Mouse (Mus musculus) heart, embryonic 10.5 days (tissue): ENCODE measurements around the gene Xylt1. TPM values are rescaled to one million over a fixed set of nuclear protein-coding genes. Genes with fewer than 3 reads are reported as not detected.

ENCODE experiments used
- DNase-seq: peaks from one replicate; pipeline ENCODE4 v3.0.0-alpha.2; 2017; ENCODE audit warnings: low spot score
- H3K27ac ChIP-seq: fragments of 300-500 bp; sonication (generic); 2 replicates; pipeline ENCODE4 v1.5.1; 2016; ENCODE audit warnings: mild to moderate bottlenecking
- H3K27me3 ChIP-seq: fragments of 300-500 bp; sonication (generic); 2 replicates; pipeline ENCODE4 v1.6.1; 2016; ENCODE audit warnings: mild to moderate bottlenecking; ENCODE audit not compliant: poor library complexity, insufficient read depth, severe bottlenecking
- H3K36me3 ChIP-seq: fragments of 300-500 bp; sonication (generic); 2 replicates; pipeline ENCODE4 v1.6.1; 2016; ENCODE audit warnings: mild to moderate bottlenecking, moderate library complexity
- H3K4me1 ChIP-seq: fragments of 300-500 bp; sonication (generic); 2 replicates; pipeline ENCODE4 v1.6.1; 2016; ENCODE audit warnings: mild to moderate bottlenecking
- H3K4me3 ChIP-seq: fragments of 300-500 bp; sonication (generic); 2 replicates; pipeline ENCODE4 v1.5.1; 2016; ENCODE audit warnings: mild to moderate bottlenecking, moderate library complexity
- H3K9me3 ChIP-seq: fragments of 300-500 bp; sonication (generic); 2 replicates; pipeline ENCODE4 v1.6.1; 2016; ENCODE audit warnings: mild to moderate bottlenecking, moderate library complexity
- WGBS: fragments of 180-500 bp; shearing (Covaris S2); methylation state at CpG from one replicate; pipeline ENCODE4 v1.1.7; 2016; 5-methylcytosine and 5-hydroxymethylcytosine counted together
- polyA plus RNA-seq: library from polyadenylated mRNA; unstranded; fragments of >200 nt; fragmentation: Nextera tagmentation; extraction: Ambion mirVana; gene quantifications from 2 replicates; pipeline ENCODE4 v1.2.1, GENCODE M21; 2016

Gene Xylt1
- polyA plus RNA-seq, 1 experiment from 2014 or later: 1.8 TPM

DNA sequence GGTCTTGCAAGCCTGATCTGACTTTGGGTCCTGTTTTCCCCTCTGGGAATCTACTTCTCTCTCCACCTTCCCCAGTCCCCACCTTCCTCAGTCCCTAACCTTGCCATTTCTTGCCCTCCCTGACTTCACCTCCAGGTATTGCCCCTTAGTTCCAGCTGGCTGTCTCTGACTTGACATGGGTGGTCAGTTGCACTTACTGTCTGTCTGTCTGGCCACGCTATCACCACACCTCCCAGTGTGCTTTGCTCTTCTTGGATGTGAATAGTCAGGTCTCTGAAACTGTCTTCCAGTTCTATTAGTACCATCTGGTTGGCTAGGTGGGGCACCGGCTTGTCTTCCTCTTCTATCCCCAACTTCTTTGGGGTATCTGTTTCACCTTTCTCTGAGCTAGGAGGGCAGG lies 1.2 kb downstream of the Xylt1 start:
- peak overlapping the region; percentile 92; the same call in 1 of the 2 replicates for H3K27ac ChIP-seq
- H3K4me3 ChIP-seq: peak overlapping the region; percentile 91
- H3K27me3 ChIP-seq: no peaks in the 10 kb centered on the region
- no peak for DNase-seq
- H3K36me3 ChIP-seq: no peaks in the 10 kb centered on the region
- H3K9me3 ChIP-seq: no peaks in the 10 kb centered on the region
- peaks cover 36% of the 10 kb centered on the region for H3K4me1 ChIP-seq
- WGBS: 24% methylated on average over 2 of the region's 2 CpGs

DNA sequence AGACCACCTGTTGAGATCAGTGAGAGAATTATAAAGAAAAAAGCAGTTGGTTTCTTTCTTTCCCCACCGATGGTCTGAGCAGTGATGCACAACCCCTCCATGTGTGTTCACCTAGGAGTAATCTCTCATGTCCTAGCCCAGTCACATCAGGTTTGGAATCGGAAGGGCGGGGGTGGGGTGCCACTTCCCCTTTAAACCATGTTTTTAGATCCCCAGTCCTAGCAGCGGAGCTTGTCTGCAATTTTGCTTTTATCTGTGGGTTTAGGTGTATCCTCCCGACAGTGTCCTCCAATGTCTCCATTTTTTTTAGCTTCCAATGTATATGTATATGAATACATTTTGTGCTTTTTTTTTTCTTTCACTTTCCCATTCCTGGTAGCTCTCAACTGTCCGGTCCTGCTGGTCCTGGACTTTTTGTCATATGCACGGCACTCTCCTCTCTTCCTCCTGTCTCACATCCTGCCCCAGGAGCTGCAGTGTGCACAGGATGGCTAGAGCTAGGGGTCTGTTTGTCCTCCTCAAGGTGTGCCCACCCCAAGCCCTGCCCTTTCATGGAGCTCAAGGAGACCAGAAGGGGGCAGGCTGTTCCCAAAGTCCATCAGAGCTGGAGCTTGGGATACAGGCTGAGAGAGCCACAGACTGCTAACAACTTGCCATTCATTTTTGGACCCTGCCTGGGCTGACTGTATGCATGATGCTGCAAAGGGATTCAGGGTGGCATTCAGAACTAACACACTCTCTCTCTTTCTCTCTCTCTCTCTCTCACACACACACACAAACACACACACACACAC lies 2.6 kb downstream of the Xylt1 start:
- H3K4me1 ChIP-seq: peaks cover 40% of the 10 kb centered on the region
- H3K9me3 ChIP-seq: no peaks in the 10 kb centered on the region
- no peak overlapping the region for H3K4me3 ChIP-seq
- H3K27me3 ChIP-seq: no peaks in the 10 kb centered on the region
- no peaks in the 10 kb centered on the region for H3K36me3 ChIP-seq
- H3K27ac ChIP-seq: no peak overlapping the region
- no peak for DNase-seq
- 69% methylated on average over 7 of the region's 7 CpGs for whole genome bisulfite sequencing

DNA sequence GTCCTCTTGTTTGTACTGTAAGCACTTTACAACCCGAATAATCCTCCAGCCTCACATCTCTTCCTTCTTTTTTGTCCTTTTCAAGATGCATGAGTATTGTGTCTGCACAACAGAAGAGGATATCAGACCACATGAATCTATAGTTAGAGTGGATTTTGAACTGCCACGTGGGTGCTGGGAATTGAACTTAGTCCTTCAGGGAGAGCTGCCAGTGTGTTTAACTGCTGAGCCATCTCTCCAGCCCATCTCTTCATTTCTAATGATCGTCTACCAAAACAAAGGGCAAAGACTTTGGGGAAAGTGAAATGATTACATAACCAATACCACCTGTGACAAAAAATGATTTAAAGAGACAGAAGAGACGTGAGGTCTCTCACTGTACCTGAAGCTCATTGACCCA lies 5.6 kb downstream of the Xylt1 start:
- no peak for DNase-seq
- H3K36me3 ChIP-seq: no peaks in the 10 kb centered on the region
- H3K27ac ChIP-seq: no peak overlapping the region
- H3K9me3 ChIP-seq: no peaks in the 10 kb centered on the region
- 79% methylated on average over 4 of the region's 4 CpGs for WGBS
- peaks cover 31% of the 10 kb centered on the region for H3K4me1 ChIP-seq
- H3K27me3 ChIP-seq: no peaks in the 10 kb centered on the region
- no peak overlapping the region for H3K4me3 ChIP-seq

DNA sequence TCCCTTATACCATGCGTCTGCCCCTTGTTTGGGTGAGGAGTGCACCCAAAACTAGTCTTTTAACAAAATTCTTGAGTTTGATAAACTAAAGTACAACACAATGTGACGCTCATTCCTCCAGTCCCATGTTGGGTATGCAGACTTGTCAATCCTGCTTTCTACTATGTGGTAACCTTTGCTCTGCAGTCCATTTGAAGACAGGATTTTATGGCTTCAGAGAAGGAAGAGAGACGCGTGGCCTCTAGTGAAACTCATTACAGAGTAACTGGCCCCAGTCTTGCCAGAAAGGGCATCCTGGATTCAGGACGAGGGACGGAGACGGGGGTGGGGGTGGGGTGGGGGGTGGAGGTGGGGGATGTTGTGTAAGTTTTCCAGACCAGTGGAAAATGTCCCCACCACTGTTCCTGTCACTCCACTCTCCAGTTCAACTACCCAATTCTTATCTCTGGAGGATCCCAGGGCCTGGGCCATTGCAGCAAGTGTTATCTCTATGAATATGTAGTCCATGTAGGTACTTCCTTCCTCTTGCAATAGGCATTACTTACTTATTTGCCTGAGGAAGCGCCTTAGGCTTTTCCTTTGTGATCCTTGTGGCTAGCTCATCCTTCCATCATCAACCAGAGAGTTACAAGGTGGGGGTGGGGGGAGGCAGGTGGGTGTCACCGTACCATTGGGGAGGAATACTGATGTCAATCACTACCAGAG lies 7.7 kb downstream of the Xylt1 start:
- WGBS: 76% methylated on average over 9 of the region's 9 CpGs
- no peaks in the 10 kb centered on the region for H3K9me3 ChIP-seq
- no peaks in the 10 kb centered on the region for H3K36me3 ChIP-seq
- no peak for DNase-seq
- H3K4me1 ChIP-seq: peaks cover 15% of the 10 kb centered on the region
- no peaks in the 10 kb centered on the region for H3K27me3 ChIP-seq
- no peak overlapping the region for H3K4me3 ChIP-seq
- no peak overlapping the region for H3K27ac ChIP-seq

DNA sequence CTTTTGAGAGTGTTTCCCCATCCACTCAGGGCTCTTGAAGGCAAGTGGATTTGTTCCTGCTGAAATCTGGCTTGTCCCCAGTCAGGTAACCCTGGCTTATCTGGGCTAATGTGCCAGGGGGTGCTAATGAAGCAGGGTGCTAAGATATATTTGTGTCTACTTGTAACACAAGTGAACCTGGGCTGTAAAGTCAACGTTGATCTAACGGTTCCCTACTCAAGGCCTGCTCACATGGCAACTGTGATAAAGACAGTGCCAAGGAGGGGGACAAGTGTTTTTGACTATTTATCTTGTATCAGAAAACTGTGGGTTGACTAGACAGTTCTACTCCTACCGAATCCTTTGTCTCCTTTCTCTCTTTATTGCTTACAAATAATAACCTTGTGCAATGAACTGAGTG lies 8.3 kb downstream of the Xylt1 start:
- H3K9me3 ChIP-seq: no peaks in the 10 kb centered on the region
- no peaks in the 10 kb centered on the region for H3K27me3 ChIP-seq
- no peaks in the 10 kb centered on the region for H3K36me3 ChIP-seq
- H3K4me3 ChIP-seq: no peak overlapping the region
- WGBS: 65% methylated on average over 3 of the region's 3 CpGs
- H3K4me1 ChIP-seq: peaks cover 21% of the 10 kb centered on the region
- no peak for DNase-seq
- no peak overlapping the region for H3K27ac ChIP-seq

DNA sequence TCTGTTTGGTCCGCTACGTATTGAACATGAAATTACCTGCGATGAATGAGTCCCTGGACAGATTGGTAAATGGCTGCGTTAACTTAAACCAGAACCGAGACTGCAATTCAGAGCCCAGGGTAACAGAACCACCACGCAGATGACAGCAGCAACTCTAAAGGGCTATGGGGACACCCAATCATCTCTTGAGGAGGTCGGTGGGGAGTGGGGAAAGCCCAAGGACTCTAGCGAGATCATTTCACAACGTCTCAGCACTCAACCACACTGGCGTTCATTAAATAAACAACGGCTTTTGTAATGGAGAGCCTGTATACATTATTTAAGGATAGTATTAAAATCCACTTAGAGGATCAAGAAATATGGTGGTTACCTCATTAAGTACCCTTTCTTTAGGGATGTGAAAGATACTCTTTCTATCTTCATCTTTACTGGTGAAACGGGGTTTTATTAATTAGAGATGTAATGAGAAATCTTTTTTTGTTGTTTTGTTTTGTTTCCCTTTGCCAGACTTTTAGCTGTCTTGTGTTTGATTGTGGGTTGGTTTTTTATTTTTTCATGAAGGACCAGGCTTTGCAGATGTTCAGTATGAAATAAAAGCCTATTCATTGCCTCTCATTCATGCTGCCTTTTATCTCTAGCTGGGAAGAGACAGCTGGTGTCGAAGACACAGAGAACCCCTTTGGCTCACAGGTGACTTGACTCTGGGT lies 12.2 kb downstream of the Xylt1 start:
- Histone ChIP-seq H3K27ac (no peak overlapping the region), H3K4me1 (peaks cover 39% of the 10 kb centered on the region), H3K4me3 (no peak overlapping the region), H3K9me3 (no peaks in the 10 kb centered on the region), H3K27me3 (no peaks in the 10 kb centered on the region), H3K36me3 (no peaks in the 10 kb centered on the region)
- DNase-seq: no peak
- WGBS: 81% methylated on average over 13 of the region's 13 CpGs

DNA sequence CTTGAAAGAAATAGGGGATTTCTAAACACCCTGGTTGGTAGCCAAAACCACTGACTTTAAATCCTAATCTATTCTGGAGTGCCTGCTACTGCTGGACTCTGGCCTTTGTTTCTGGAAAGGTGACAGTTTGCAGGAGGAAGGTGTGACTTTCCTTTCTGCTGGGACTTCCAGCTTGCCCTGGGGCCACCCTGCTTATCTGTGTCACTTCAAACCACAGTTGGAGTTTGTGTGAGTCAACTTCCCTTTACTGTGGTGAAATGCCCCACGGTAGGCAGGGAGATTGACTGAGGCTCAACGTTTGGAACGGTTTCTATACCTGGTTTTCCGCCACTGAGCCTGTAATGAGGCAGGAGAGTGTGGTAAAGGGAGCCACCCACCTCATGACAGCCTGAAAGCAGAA lies 13.2 kb downstream of the Xylt1 start:
- no peak overlapping the region for H3K27ac ChIP-seq
- WGBS: 36% methylated on average over 4 of the region's 4 CpGs
- DNase-seq: no peak

DNA sequence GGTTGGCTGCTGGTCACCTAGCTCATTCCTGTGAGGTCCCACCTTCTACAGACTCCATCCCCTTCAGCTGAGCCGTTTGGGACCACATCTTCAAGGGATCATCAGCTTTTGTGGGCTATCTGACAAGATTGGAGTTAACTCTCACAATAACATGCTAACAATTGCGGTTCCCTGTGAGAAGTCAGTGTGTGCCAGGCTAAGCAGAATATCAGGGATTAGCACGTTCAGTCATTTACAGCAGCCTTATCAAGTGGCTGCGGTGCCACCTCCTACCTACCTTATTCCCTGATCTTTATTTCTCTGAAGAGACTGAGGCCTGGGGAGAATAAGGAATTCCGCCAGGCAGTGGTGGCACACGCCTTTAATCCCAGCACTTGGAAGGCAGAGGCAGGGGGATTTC lies 13.6 kb downstream of the Xylt1 start:
- 74% methylated on average over 6 of the region's 6 CpGs for WGBS
- no peak overlapping the region for H3K27ac ChIP-seq
- no peak overlapping the region for H3K4me3 ChIP-seq
- H3K9me3 ChIP-seq: no peaks in the 10 kb centered on the region
- H3K27me3 ChIP-seq: no peaks in the 10 kb centered on the region
- no peaks in the 10 kb centered on the region for H3K36me3 ChIP-seq
- DNase-seq: no peak
- peaks cover 32% of the 10 kb centered on the region for H3K4me1 ChIP-seq

More for the DNA sequence above, 13.2 kb downstream of the Xylt1 start:
- Histone ChIP-seq H3K27me3 (no peaks in the 10 kb centered on the region), H3K4me3 (no peak overlapping the region), H3K4me1 (peaks cover 32% of the 10 kb centered on the region), H3K36me3 (no peaks in the 10 kb centered on the region), H3K9me3 (no peaks in the 10 kb centered on the region)

DNA sequence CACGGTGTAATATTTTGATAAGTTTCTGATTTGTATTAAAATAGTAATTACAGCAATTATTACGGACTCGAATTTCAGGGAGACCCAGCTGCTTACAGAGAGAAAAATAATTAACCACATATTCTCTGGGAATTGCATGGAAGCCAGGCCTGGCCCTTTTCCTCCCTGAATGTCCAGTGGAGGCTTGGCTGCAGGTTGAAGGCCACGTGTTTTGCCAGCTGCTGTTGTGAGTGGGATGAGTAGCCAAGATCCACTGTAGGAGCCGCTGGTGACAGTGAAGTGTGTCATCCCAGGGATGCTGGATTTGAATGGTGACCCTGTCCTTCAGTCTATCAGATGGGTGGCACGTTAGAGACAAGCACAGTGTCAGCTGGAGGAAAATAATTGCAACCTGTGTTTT lies 14.7 kb downstream of the Xylt1 start:
- Histone ChIP-seq H3K4me1 (peaks cover 32% of the 10 kb centered on the region), H3K27ac (no peak overlapping the region), H3K4me3 (no peak overlapping the region), H3K9me3 (no peaks in the 10 kb centered on the region), H3K36me3 (no peaks in the 10 kb centered on the region), H3K27me3 (no peaks in the 10 kb centered on the region)
- 84% methylated on average over 6 of the region's 6 CpGs for WGBS
- no peak for DNase-seq

DNA sequence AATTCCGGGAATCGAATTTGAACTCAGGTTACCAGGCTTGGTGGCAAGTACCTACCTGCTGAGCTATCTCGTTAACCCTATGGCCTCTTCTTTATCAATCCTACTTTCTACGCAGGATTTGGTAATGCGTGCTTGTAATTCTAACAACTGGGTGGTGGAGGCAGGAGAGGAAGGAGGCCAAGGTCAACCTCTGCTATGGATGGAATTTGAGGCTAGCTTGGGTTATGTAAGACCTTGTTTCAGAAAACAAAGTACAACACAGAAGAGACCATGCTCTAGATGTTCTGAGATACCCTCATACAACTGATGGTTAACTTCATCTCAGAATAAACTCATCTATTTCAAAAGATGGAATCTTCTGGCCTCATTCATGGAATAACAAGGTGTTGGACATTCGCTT lies 17.1 kb downstream of the Xylt1 start:
- no peaks in the 10 kb centered on the region for H3K9me3 ChIP-seq
- WGBS: 85% methylated on average over 6 of the region's 6 CpGs

DNA sequence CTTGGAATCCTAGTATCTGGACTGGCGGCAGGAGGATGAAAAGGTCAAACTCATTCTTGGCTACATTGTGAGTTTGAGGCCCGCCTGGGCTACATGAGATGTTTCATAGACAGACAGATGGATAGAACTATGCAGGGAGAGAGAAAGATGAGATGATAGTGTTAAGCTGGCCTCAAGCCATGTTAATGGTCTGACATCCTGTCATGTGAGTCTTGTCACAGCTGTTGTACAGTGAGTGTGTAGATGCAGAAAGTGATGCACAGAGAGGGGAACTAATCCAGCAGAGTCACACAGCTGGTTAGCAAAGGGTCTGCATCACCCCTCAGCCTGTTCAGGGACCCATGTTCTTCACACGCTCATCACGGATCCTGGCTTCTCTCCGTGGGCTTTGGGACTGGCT lies 19.2 kb downstream of the Xylt1 start:
- 85% methylated on average over 5 of the region's 5 CpGs for WGBS
- no peak for DNase-seq

More for the DNA sequence above, 17.1 kb downstream of the Xylt1 start:
- DNase-seq: no peak
- Histone ChIP-seq H3K4me1 (peaks cover 32% of the 10 kb centered on the region), H3K27me3 (no peaks in the 10 kb centered on the region), H3K36me3 (no peaks in the 10 kb centered on the region), H3K27ac (no peak overlapping the region), H3K4me3 (no peak overlapping the region)

DNA sequence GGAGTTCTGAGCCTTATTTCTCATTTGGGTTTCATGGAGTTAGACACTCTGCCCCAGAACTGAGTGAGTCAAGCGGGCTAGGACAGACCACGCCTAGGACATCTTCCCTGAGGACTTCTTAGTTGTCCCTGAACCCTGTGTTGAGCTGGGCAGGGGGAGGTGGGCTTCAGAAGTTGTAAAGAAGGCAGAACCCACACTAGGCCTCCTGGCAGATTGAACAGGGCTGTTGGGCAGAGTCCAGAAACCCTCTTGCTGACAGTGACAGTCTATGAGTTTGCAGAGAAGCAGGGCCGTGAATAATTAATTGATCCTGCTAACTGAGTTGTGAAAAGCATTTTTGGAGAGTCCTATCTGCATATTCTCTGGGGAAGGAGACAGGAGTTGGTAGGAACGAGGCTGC lies 20.8 kb downstream of the Xylt1 start:
- H3K27ac ChIP-seq: no peak overlapping the region
- no peaks in the 10 kb centered on the region for H3K9me3 ChIP-seq
- WGBS: 85% methylated on average over 4 of the region's 4 CpGs
- DNase-seq: no peak
- H3K36me3 ChIP-seq: no peaks in the 10 kb centered on the region
- no peaks in the 10 kb centered on the region for H3K27me3 ChIP-seq
- H3K4me3 ChIP-seq: no peak overlapping the region
- H3K4me1 ChIP-seq: peaks cover 27% of the 10 kb centered on the region

More for the DNA sequence above, 19.2 kb downstream of the Xylt1 start:
- Histone ChIP-seq H3K36me3 (no peaks in the 10 kb centered on the region), H3K27me3 (no peaks in the 10 kb centered on the region), H3K9me3 (no peaks in the 10 kb centered on the region), H3K27ac (no peak overlapping the region), H3K4me1 (peaks cover 29% of the 10 kb centered on the region; the same call in 1 of the 2 replicates), H3K4me3 (no peak overlapping the region)

DNA sequence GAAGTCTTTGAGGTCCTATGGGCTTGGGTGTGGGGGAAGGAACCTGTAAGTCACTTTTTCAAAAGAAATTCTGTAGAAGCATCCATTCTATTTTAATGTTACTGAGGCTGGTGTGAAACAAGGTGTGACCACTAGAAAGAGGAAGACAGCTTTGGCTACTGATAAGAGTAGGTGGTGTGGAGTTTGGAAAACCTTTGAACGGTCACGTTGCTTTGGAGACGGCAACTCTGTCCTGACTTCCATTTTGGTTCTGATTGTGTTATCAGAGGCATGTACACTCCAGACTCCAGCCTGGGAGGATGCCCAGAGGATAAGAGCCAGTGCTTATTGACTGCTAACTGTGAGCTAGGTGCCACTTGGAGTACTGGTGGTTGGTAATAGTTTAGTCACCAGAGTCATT lies 25.6 kb downstream of the Xylt1 start:
- DNase-seq: no peak
- H3K36me3 ChIP-seq: no peaks in the 10 kb centered on the region
- no peak overlapping the region for H3K4me3 ChIP-seq
- no peaks in the 10 kb centered on the region for H3K27me3 ChIP-seq
- WGBS: 10% methylated on average over 3 of the region's 3 CpGs
- peaks cover 26% of the 10 kb centered on the region for H3K4me1 ChIP-seq
- H3K9me3 ChIP-seq: no peaks in the 10 kb centered on the region
- no peak overlapping the region for H3K27ac ChIP-seq
